Mouse (Mus musculus) ES-E14 (cell line): Measurements from ENCODE around the gene Shbg. TPM values are rescaled to one million over a fixed set of nuclear protein-coding genes. Genes with fewer than 3 reads are reported as not detected.
"Not testable (repeated sequence)": the region's sequence is repeated elsewhere in the genome, so short reads cannot be mapped to it uniquely, and the experiment has no call there.

Source experiments
- DNase-seq: peaks from one replicate; pipeline ENCODE4 v3.0.0-alpha.2; 2013; ENCODE audit warnings: low read depth, low spot score
- H3K27ac ChIP-seq: 2 replicates; pipeline ENCODE4 v1.5.1; 2012; ENCODE audit warnings: low read depth, mild to moderate bottlenecking, low read length, moderate library complexity, mixed read lengths; ENCODE audit not compliant: poor library complexity, insufficient read depth, severe bottlenecking
- H3K36me3 ChIP-seq: 2 replicates; pipeline ENCODE4 v1.6.1; 2012; ENCODE audit warnings: mild to moderate bottlenecking, low read length, moderate library complexity, mixed read lengths; ENCODE audit not compliant: control insufficient read depth, poor library complexity, insufficient read depth, severe bottlenecking
- H3K4me1 ChIP-seq, 2 experiments: fragments of 150-350 bp in 1 of 2; sonication (generic) in 1 of 2; 2 replicates each; pipeline ENCODE4 v1.6.1; 2012; ENCODE audit warnings: low read length in 2 of 2, mild to moderate bottlenecking in 1 of 2, mixed read lengths in 1 of 2; ENCODE audit not compliant: control insufficient read depth in 2 of 2, insufficient read depth in 2 of 2, poor library complexity in 1 of 2
- H3K4me3 ChIP-seq, 2 experiments: fragments of 150-350 bp in 1 of 2; sonication (generic) in 1 of 2; 2 replicates each; pipeline ENCODE4 v1.5.1; 2012; ENCODE audit warnings: low read length in 2 of 2, low read depth in 1 of 2, mild to moderate bottlenecking in 1 of 2, mixed read lengths in 1 of 2; ENCODE audit not compliant: insufficient read depth in 1 of 2, poor library complexity in 1 of 2, severe bottlenecking in 1 of 2
- H3K9ac ChIP-seq: 2 replicates; pipeline ENCODE4 v1.6.1; 2012; ENCODE audit warnings: low read depth, mild to moderate bottlenecking, low read length, mixed read lengths; ENCODE audit not compliant: poor library complexity, insufficient read depth, severe bottlenecking
- H3K9me3 ChIP-seq: fragments of 150-350 bp; sonication (generic); 2 replicates; pipeline ENCODE4 v1.6.1; 2012; ENCODE audit warnings: low read depth, mild to moderate bottlenecking, low read length; ENCODE audit not compliant: control insufficient read depth, insufficient read depth
- CHD2 ChIP-seq: IDR thresholded peaks from 2 replicates; pipeline ENCODE4 v1.6.1; 2014; ENCODE audit warnings: mild to moderate bottlenecking, low read depth, low read length, inconsistent platforms
- HCFC1 ChIP-seq: IDR thresholded peaks from 2 replicates; pipeline ENCODE4 v1.6.1; 2012; ENCODE audit warnings: low read length, inconsistent platforms, borderline replicate concordance; ENCODE audit not compliant: insufficient read depth
- MAFK ChIP-seq: IDR thresholded peaks from 2 replicates; pipeline ENCODE4 v1.6.1; 2014; ENCODE audit warnings: mild to moderate bottlenecking, low read depth, low read length, inconsistent platforms; ENCODE audit not compliant: insufficient read depth
- ZC3H11A ChIP-seq: IDR thresholded peaks from 2 replicates; pipeline ENCODE4 v1.6.1; 2012; ENCODE audit warnings: low read depth, mild to moderate bottlenecking, inconsistent platforms, low read length, borderline replicate concordance
- ZNF384 ChIP-seq: IDR thresholded peaks from 2 replicates; pipeline ENCODE4 v1.6.1; 2012; ENCODE audit warnings: low read depth, low read length, inconsistent platforms
- in situ Hi-C, 2 experiments: fragments of 600-800 bp; cut with MboI; formaldehyde crosslinking; loops; one replicate each; pipeline ENCODE4 v1.15.1; 2025; ENCODE audit warnings: low sequenced_read_pairs in 2 of 2, inconsistent platforms in 1 of 2; ENCODE audit not compliant: unreplicated experiment in 2 of 2
- total RNA-seq: library from RNA; depleted of rRNA; stranded (reverse); fragments of 300-350 nt; gene quantifications from 2 replicates; pipeline ENCODE4 v1.2.3, GENCODE M21; 2012

Gene Shbg
- total RNA-seq, 1 experiment: not detected

DNA sequence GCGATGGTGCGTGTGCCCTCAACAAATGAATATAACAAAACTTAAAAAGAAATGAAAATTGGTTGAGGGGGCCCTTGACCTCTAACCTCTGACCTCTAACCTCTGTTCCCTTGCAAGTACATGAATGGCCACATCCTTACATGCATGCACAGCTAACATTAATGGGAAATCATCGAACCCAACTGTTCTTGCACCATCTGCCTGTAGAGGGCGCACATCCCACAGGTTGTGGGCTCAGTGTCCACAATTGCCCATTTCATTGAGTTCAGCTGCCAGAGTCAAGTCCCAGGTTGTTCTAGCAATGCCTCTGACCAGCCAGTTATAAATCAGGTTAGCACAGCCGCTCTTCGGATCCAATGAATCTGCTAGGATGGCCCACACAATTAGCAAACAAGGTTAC lies 10.6 kb upstream of the Shbg start:
- no peak overlapping the region for H3K9ac ChIP-seq
- no peaks in the 10 kb centered on the region for H3K9me3 ChIP-seq
- DNase-seq: peak; percentile 83
- no peak overlapping the region for H3K4me3 ChIP-seq
- no peaks in the 10 kb centered on the region for H3K36me3 ChIP-seq
- peaks cover under 1 to 2% of the 10 kb centered on the region in 2 experiments; a peak in 1 of 4 replicates for H3K4me1 ChIP-seq
- in situ Hi-C loops: no loop called here
- H3K27ac ChIP-seq: no peak overlapping the region
- TF ChIP-seq CHD2 (peak; percentile 76; the same call in 1 of the 2 replicates), ZC3H11A (0 out of 2 replicates have a peak, but pooled peaks have one; percentile 3), MAFK (no peak), HCFC1 (no peak)

- H3K4me3 ChIP-seq, in situ Hi-C loops, H3K36me3 ChIP-seq, DNase-seq, H3K9me3 ChIP-seq, H3K4me1 ChIP-seq, H3K9ac ChIP-seq, H3K27ac ChIP-seq: not testable (repeated sequence)
These were observed 6.6 kb upstream of the Shbg start for GRCm38 (mm10) chr11:69624339-69624738.

DNA sequence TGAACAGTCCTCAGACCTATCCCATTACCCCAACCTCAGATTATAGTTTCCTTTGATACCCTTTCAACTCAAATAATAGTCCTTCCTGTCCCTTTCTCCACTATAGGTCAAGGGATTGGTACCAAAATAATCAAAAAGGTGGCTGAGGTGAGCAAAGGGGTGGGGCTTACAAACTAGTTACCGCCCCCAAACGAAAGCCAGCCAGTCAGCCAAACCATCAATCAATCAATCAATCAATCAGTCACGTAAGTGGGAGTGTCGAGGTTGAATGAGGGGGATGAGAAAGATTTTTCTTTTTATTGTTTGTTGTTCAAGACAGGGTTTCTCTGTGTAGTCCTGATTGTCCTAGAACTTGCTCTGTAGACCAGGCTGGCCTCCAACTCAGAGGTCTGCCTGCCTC lies 5.3 kb upstream of the Shbg start:
- DNase-seq: no peak
- no peak overlapping the region for H3K27ac ChIP-seq
- H3K4me1 ChIP-seq: peaks cover 2 to 9% of the 10 kb centered on the region in 2 experiments; a peak in 2 of 4 replicates
- in situ Hi-C loops: no loop called here
- peak overlapping the region; percentile 3; the same call in 1 of the 2 replicates for H3K9ac ChIP-seq
- H3K4me3 ChIP-seq: peak overlapping the region in 1 of 2 experiments; percentile 88; a peak in 2 of 4 replicates
- no peaks in the 10 kb centered on the region for H3K9me3 ChIP-seq
- TF ChIP-seq HCFC1 (no peak), ZNF384 (no peak), MAFK (no peak), CHD2 (no peak), ZC3H11A (no peak)
- H3K36me3 ChIP-seq: no peaks in the 10 kb centered on the region

DNA sequence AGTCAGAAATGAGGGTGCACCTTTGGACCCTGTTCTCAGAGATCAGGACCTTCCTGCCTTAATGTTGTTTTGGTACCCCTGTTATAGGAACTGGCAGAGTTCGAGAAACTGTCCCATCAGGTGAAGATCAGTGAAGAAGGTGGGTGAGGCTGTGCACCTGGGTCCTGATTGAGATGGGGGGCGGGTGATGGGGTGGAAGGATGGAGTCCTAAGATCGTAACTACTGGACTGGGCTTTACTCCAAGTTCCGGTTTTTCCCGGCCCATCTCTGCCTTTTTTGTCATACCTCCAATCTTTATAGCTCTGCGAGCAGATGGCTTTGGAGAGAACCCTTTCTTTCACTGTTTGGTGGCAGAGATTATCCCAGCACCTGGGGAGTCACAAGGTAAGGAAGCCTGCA lies 4.7 kb upstream of the Shbg start:
- H3K4me1 ChIP-seq: peaks cover 2 to 9% of the 10 kb centered on the region in 2 experiments; a peak in 2 of 4 replicates
- TF ChIP-seq ZC3H11A: no peak
- TF ChIP-seq HCFC1: no peak
- no peak for TF ChIP-seq CHD2
- no peak for TF ChIP-seq MAFK
- no peak for TF ChIP-seq ZNF384
- in situ Hi-C loops: no loop called here
- DNase-seq: no peak
- no peaks in the 10 kb centered on the region for H3K36me3 ChIP-seq
- H3K4me3 ChIP-seq: peak overlapping the region; percentile 44 to 88
- peak overlapping the region; percentile 67 for H3K9ac ChIP-seq
- no peak overlapping the region for H3K27ac ChIP-seq
- no peaks in the 10 kb centered on the region for H3K9me3 ChIP-seq

GRCm38 (mm10) chr11:69621571-69622268 lies 4.0 kb upstream of the Shbg start, which contains the start of gene Sat2:
TSS of gene Sat2 (plus strand) at chr11:69622024.
- H3K4me1 ChIP-seq: peaks cover 2 to 9% of the 10 kb centered on the region in 2 experiments; a peak in 2 of 4 replicates

More at GRCm38 (mm10) chr11:69621571-69622268, 4.0 kb upstream of the Shbg start, which contains the start of gene Sat2:
- Histone ChIP-seq H3K9me3 (no peaks in the 10 kb centered on the region), H3K27ac (no peak within 1 kb of the TSS), H3K36me3 (no peaks in the 10 kb centered on the region), H3K9ac (peak within 1 kb of the TSS; percentile 67), H3K4me3 (peak within 1 kb of the TSS; percentile 44 to 88)
- TF ChIP-seq MAFK (no peak), ZC3H11A (no peak), ZNF384 (no peak), CHD2 (no peak), HCFC1 (no peak)
- in situ Hi-C loops: no loop called here
- no peak for DNase-seq
